Mouse (Mus musculus) limb, embryonic 13.5 days (tissue): ENCODE results near the gene Sec14l1. TPM values are rescaled to one million over a fixed set of nuclear protein-coding genes. Genes with fewer than 3 reads are reported as not detected.

ENCODE experiments used
- ATAC-seq: fragments of 200-750 bp; cut with Nextera tagmentation; 2 replicates; pipeline ENCODE4 v1.8.0; 2017; ENCODE audit warnings: low read depth, moderate number of reproducible peaks, moderate TSS enrichment; ENCODE audit not compliant: low FRiP score
- H3K27ac ChIP-seq: fragments of 300-500 bp; sonication (generic); 2 replicates; pipeline ENCODE4 v1.5.1; 2015; ENCODE audit warnings: inconsistent platforms, mild to moderate bottlenecking, moderate library complexity
- H3K27me3 ChIP-seq: fragments of 300-500 bp; sonication (generic); 2 replicates; pipeline ENCODE4 v1.6.1; 2015; ENCODE audit warnings: mild to moderate bottlenecking, inconsistent platforms
- H3K36me3 ChIP-seq: fragments of 300-500 bp; sonication (generic); 2 replicates; pipeline ENCODE4 v1.6.1; 2015; ENCODE audit warnings: inconsistent platforms, mild to moderate bottlenecking, moderate library complexity
- H3K4me1 ChIP-seq: fragments of 300-500 bp; sonication (generic); 2 replicates; pipeline ENCODE4 v1.6.1; 2015; ENCODE audit warnings: inconsistent platforms
- H3K4me2 ChIP-seq: fragments of 300-500 bp; sonication (generic); replicated peaks from 2 replicates; pipeline ENCODE4 v1.6.1; 2015; ENCODE audit warnings: inconsistent platforms, mild to moderate bottlenecking, moderate library complexity
- H3K4me3 ChIP-seq: fragments of 300-500 bp; sonication (generic); 2 replicates; pipeline ENCODE4 v1.5.1; 2015; ENCODE audit warnings: moderate library complexity, mild to moderate bottlenecking, inconsistent platforms
- H3K9ac ChIP-seq: fragments of 300-500 bp; sonication (generic); 2 replicates; pipeline ENCODE4 v1.6.1; 2015; ENCODE audit warnings: mild to moderate bottlenecking, inconsistent platforms
- H3K9me3 ChIP-seq: fragments of 300-500 bp; sonication (generic); 2 replicates; pipeline ENCODE4 v1.6.1; 2016; ENCODE audit warnings: inconsistent platforms
- WGBS: fragments of 180-500 bp; shearing (Covaris S2); methylation state at CpG from one replicate; pipeline ENCODE4 v1.1.7; 2015; 5-methylcytosine and 5-hydroxymethylcytosine counted together
- polyA plus RNA-seq: library from polyadenylated mRNA; unstranded; fragments of >200 nt; fragmentation: Nextera tagmentation; extraction: Ambion mirVana; gene quantifications from 2 replicates; pipeline ENCODE4 v1.2.1, GENCODE M21; 2015

The Sec14l1 gene
- polyA plus RNA-seq, 1 experiment from 2014 or later = 65.4 TPM

DNA sequence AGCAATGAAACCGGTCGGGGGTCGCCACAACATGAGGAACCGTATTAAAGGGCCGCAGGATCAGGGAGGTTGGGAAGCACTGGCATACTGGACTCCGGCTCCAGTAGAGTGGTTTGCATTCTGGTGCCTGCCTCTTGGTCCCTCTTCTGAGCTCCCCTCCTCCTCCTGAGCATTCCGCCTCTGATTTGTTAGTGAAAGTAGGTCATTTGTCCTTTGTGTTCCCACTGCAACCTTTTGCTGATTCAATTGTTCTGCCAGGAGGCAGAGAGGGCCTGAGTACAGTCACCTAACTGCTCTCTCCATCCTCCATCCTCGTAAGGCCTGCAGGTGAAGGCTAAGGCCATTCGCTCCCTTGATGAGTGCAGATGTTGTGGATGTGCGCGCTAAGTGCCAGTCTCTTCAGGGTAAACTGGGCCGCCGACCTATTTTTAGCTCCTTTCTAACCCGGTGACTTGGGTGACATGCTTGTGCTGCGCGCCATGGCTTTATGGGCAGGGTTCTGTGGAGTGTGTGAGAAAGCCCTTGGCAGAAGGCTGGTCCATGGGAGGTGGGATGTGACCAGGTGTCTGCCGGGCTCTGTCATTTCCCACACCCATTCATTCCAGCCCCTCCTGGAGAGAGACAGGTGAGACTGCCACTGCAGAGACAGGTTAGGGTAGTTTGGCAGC lies 8.6 kb downstream of the Sec14l1 start:
- H3K9me3 ChIP-seq = no peaks in the 10 kb centered on the region
- H3K4me1 ChIP-seq = peaks cover 87% of the 10 kb centered on the region
- ATAC-seq = no peak
- H3K4me3 ChIP-seq = no peak overlapping the region
- no peak overlapping the region for H3K4me2 ChIP-seq
- H3K27ac ChIP-seq = no peak overlapping the region; the same call in 1 of the 2 replicates
- H3K27me3 ChIP-seq = no peaks in the 10 kb centered on the region
- 86% methylated on average over 17 of the region's 17 CpGs for WGBS
- no peak overlapping the region; the same call in 1 of the 2 replicates for H3K9ac ChIP-seq
- peaks cover 31% of the 10 kb centered on the region for H3K36me3 ChIP-seq

DNA sequence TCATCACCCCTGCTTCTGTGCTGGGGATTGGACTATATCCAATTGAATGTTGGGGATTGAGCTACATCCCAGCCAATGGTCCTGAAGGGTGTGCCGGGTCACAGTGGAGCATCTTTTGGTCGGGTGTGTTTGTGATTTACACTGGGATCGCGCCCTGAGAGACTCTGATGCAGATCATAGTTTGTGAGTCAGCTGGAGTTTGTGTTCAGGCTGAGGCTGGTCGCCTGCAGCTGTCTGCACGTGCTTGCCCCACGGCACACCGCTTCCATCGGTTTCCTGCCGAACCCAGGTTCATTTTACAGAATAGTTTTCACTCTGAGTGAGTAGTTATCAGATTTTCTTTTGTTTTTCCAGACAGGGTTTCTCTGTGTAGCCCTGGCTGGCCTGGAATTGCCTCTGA lies 9.6 kb downstream of the Sec14l1 start:
- Histone ChIP-seq H3K9ac (0 out of 2 replicates have a peak overlapping the region, but pooled peaks have one; percentile 19), H3K36me3 (peaks cover 35% of the 10 kb centered on the region), H3K27me3 (no peaks in the 10 kb centered on the region), H3K4me2 (no peak overlapping the region), H3K9me3 (no peaks in the 10 kb centered on the region), H3K4me1 (peaks cover 85% of the 10 kb centered on the region), H3K4me3 (no peak overlapping the region), H3K27ac (peak overlapping the region; percentile 16; the same call in 1 of the 2 replicates)
- WGBS = 52% methylated on average over 10 of the region's 10 CpGs
- ATAC-seq = no peak

- Histone ChIP-seq H3K36me3 (peaks cover 32% of the 10 kb centered on the region), H3K27me3 (no peaks in the 10 kb centered on the region), H3K4me3 (no peak overlapping the region), H3K9ac (no peak overlapping the region), H3K27ac (peak overlapping the region; percentile 72; the same call in 1 of the 2 replicates), H3K9me3 (no peaks in the 10 kb centered on the region), H3K4me2 (no peak overlapping the region), H3K4me1 (peaks cover 74% of the 10 kb centered on the region)
- 58% methylated on average over 13 of the region's 13 CpGs for WGBS
- peak; percentile 79 for ATAC-seq
Measured at GRCm38 (mm10) chr11:117127250-117127837, 12.4 kb downstream of the Sec14l1 start.

DNA sequence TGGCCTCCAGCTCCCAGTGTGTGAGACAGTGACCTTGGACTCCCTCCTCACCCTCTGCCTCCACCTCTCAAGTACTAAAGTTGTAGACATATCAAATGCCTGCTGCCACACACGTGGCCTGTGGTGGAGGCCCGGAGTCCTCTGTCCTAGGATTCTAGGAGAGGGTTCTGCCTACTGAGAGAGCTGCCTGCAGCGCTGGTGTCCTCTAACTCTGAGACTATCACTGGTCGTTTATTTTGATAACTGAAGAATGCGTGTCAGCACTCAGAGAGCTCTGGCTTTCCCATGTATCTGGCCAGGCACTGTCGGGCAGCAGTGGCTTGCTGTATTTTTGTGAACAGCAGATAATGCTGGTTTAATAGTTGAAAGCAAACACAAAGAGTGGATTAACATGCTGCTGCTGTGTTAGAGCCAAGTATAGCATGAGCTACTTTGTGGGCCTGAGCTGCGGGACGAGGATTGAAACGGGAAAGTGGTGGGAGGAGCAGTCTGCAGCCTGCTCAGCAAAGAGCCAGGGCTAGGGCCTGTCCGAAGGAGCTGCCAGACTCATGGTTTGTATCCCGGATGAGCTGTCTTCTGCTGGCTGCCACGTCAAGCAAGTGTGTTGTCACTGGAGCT lies 13.1 kb downstream of the Sec14l1 start:
- Histone ChIP-seq H3K27ac (peak overlapping the region; percentile 72; the same call in 1 of the 2 replicates), H3K9ac (peak overlapping the region; percentile 1; the same call in 1 of the 2 replicates), H3K4me1 (peaks cover 67% of the 10 kb centered on the region), H3K9me3 (no peaks in the 10 kb centered on the region), H3K36me3 (peaks cover 30% of the 10 kb centered on the region), H3K4me3 (no peak overlapping the region), H3K4me2 (no peak overlapping the region), H3K27me3 (no peaks in the 10 kb centered on the region)
- peak; percentile 16; the same call in 1 of the 2 replicates for ATAC-seq
- WGBS = 43% methylated on average over 12 of the region's 12 CpGs

DNA sequence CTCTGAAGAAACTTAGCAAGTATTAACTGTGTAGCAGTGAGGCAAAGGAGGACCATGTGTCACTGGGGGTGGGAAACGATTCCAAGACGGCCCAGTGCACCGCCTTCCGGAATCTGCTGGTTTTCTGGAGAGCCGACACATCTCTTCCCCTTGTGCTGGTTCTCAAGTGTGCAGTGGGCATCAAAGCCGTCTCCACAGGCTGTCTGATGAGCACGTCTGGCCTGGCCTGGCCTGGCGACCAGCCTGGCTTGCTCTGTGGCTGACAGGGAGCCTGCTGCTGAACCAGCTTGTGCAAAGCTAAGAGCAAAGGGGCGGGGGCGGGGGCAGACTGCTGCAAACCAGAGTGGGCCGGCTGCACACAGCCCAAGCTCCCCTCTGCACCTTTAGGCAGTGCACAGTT lies 14.5 kb downstream of the Sec14l1 start:
- WGBS = 40% methylated on average over 11 of the region's 11 CpGs
- H3K27me3 ChIP-seq = no peaks in the 10 kb centered on the region
- no peak overlapping the region for H3K4me2 ChIP-seq
- peaks cover 24% of the 10 kb centered on the region for H3K36me3 ChIP-seq
- H3K9me3 ChIP-seq = no peaks in the 10 kb centered on the region
- H3K4me3 ChIP-seq = no peak overlapping the region
- H3K27ac ChIP-seq = peak overlapping the region; percentile 75; the same call in 1 of the 2 replicates
- ATAC-seq = no peak
- peak overlapping the region; percentile 26 for H3K9ac ChIP-seq
- H3K4me1 ChIP-seq = peaks cover 65% of the 10 kb centered on the region

DNA sequence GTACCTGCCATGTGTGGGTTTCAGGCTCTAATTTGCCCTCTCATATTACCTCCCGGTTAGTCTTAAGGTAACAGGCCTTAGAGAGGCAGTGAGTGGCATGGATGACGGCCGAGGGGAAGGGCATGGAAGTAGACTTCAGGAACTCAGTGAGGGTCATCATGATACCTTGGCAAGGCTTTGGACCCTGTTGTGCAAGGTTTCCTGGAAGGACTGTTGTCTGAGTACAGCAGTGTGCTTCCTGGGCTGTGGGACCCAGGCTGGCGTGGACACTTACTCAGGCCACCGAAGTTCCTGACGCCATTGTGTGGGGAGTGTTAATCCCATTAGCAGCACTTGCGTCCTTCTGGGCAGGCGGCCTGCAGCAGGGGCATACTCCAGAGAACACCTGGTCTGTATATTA lies 15.1 kb downstream of the Sec14l1 start:
- ATAC-seq = no peak
- peaks cover 24% of the 10 kb centered on the region for H3K36me3 ChIP-seq
- no peak overlapping the region for H3K4me3 ChIP-seq
- peak overlapping the region; percentile 75 for H3K27ac ChIP-seq
- no peaks in the 10 kb centered on the region for H3K9me3 ChIP-seq
- H3K9ac ChIP-seq = peak overlapping the region; percentile 26; the same call in 1 of the 2 replicates
- H3K4me1 ChIP-seq = peaks cover 67% of the 10 kb centered on the region
- H3K4me2 ChIP-seq = no peak overlapping the region
- H3K27me3 ChIP-seq = no peaks in the 10 kb centered on the region
- 66% methylated on average over 8 of the region's 8 CpGs for WGBS

DNA sequence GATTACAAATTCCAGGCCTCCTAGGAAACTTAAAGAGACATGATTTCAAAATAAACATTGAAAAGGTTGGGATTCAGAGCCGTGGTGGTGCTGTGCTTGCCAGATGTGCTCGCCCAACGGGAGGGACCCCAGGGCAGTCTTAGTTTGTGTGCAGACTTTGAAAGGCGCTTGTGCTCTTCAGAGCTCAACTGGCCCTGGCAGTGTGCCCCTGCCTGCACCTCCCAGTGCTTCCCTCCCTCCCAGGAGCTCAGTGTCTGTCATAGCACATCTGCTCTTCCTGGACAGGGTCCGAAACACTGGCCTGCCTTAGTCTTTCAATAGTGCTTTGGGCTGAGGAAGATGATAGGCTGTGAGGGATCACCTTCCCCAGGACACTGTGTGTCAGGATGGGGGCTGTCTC lies 15.9 kb downstream of the Sec14l1 start:
- no peak for ATAC-seq
- peak overlapping the region; percentile 9; the same call in 1 of the 2 replicates for H3K9ac ChIP-seq
- peaks cover 68% of the 10 kb centered on the region for H3K4me1 ChIP-seq
- no peaks in the 10 kb centered on the region for H3K9me3 ChIP-seq
- H3K4me2 ChIP-seq = 0 out of 2 replicates have a peak overlapping the region, but pooled peaks have one; percentile 9
- WGBS = 48% methylated on average over 5 of the region's 5 CpGs
- no peaks in the 10 kb centered on the region for H3K27me3 ChIP-seq
- H3K36me3 ChIP-seq = peaks cover 24% of the 10 kb centered on the region
- peak overlapping the region; percentile 75 for H3K27ac ChIP-seq
- H3K4me3 ChIP-seq = no peak overlapping the region

- WGBS = 92% methylated on average over 10 of the region's 10 CpGs
- H3K27ac ChIP-seq = no peak overlapping the region
Measured at GRCm38 (mm10) chr11:117131450-117131849, 16.5 kb downstream of the Sec14l1 start.

GRCm38 (mm10) chr11:117134776-117135387 lies 19.9 kb downstream of the Sec14l1 start:
- Histone ChIP-seq H3K27ac (peak overlapping the region; percentile 80; the same call in 1 of the 2 replicates), H3K27me3 (no peaks in the 10 kb centered on the region), H3K36me3 (peaks cover 21% of the 10 kb centered on the region), H3K9ac (0 out of 2 replicates have a peak overlapping the region, but pooled peaks have one; percentile 25), H3K4me3 (no peak overlapping the region), H3K4me1 (peaks cover 61% of the 10 kb centered on the region), H3K4me2 (peak overlapping the region; percentile 17), H3K9me3 (no peaks in the 10 kb centered on the region)
- 71% methylated on average over 23 of the region's 23 CpGs for WGBS
- ATAC-seq = no peak

More at GRCm38 (mm10) chr11:117131450-117131849, 16.5 kb downstream of the Sec14l1 start:
- no peaks in the 10 kb centered on the region for H3K9me3 ChIP-seq
- no peak for ATAC-seq
- peaks cover 24% of the 10 kb centered on the region for H3K36me3 ChIP-seq
- H3K4me3 ChIP-seq = no peak overlapping the region
- H3K27me3 ChIP-seq = no peaks in the 10 kb centered on the region
- H3K4me1 ChIP-seq = peaks cover 71% of the 10 kb centered on the region
- no peak overlapping the region for H3K4me2 ChIP-seq
- no peak overlapping the region for H3K9ac ChIP-seq

DNA sequence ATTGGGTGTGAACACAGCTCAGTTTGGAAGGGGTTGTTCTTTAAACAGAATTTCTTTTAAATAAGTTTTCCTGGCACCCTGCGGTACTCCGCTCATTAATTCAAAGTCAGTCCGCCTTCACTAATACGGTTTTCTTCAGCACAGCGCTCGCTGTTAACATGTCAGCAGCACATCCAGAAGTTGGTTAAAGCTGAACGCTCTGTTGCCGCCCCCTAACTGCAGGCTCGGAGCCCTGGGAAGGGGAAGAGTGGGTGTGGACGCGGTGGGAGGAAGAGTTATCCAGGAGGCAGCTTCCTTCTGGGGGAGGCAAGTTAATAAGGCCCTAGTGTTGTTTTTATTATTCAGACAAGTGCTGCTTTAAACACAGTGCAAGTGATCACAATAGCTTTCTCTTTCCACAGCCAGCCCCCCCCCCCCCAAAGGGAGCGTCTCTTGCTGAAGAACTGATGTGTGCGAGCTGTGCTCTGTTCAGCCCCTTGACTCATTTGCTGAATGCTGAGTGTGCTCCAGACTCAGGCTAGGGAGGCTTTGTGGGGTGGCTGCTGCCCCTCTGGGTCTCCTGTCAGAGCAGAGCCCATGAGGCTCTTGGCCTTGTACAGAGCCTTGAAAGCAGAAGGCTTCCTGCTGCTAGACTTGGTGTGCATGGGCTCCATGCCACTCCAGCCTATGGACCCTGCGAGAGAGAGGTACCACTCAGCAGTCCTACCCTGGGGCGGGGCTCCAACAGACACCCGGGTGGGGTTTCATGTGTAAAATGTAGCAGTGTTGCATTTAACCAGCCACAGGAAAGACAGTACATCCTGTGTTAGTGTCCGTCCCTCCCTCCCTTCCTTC lies 20.7 kb downstream of the Sec14l1 start:
- 42% methylated on average over 17 of the region's 17 CpGs for WGBS
- Histone ChIP-seq H3K9ac (peak overlapping the region; percentile 56), H3K27ac (peak overlapping the region; percentile 80; the same call in 1 of the 2 replicates), H3K4me2 (peak overlapping the region; percentile 17), H3K27me3 (no peaks in the 10 kb centered on the region), H3K4me1 (peaks cover 53% of the 10 kb centered on the region), H3K4me3 (no peak overlapping the region), H3K36me3 (peaks cover 23% of the 10 kb centered on the region), H3K9me3 (no peaks in the 10 kb centered on the region)
- no peak for ATAC-seq

DNA sequence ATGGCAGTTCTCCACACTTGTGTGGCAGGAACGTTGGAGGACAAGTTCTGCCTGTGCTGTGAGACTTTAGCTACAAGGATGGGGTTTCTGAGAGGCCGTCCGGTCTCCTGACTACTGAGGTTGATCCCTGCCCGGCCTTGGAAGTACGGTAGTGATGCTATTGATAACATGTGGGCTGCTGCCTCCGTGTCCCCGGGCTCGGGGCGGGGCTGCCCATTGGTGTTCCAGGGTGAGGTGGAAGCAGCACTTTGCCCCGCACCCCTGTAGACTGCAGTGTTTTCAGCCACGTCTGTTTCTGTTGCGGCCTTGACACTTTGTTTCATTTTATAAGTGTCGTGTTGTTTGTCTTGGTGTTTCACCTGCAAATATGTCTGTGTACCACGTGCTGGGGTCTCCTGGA lies 21.9 kb downstream of the Sec14l1 start:
- no peak overlapping the region for H3K9ac ChIP-seq
- peak overlapping the region; percentile 80; the same call in 1 of the 2 replicates for H3K27ac ChIP-seq
- H3K4me1 ChIP-seq = peaks cover 48% of the 10 kb centered on the region
- H3K27me3 ChIP-seq = no peaks in the 10 kb centered on the region
- H3K4me2 ChIP-seq = no peak overlapping the region
- no peaks in the 10 kb centered on the region for H3K9me3 ChIP-seq
- H3K36me3 ChIP-seq = peaks cover 33% of the 10 kb centered on the region
- no peak overlapping the region for H3K4me3 ChIP-seq
- ATAC-seq = no peak
- 80% methylated on average over 14 of the region's 14 CpGs for WGBS
